Mouse (Mus musculus): Measurements from ENCODE around the gene Prl3c1. TPM values are rescaled to one million over a fixed set of nuclear protein-coding genes. Genes with fewer than 3 reads are reported as not detected.
"Not testable (repeated sequence)": the region's sequence is repeated elsewhere in the genome, so short reads cannot be mapped to it uniquely, and the experiment has no call there.

Gene Prl3c1
- not detected in 2 replicates for polyA plus RNA-seq (2014; fragmentation: Nextera tagmentation; extraction: Ambion mirVana)

- Histone ChIP-seq H3K4me2 (replicated peaks) (no peak within 1 kb of the TSS), H3K27ac (no peak within 1 kb of the TSS), H3K4me3 (replicated peaks; ENCODE audit: low read length) (no peak within 1 kb of the TSS), H3K36me3 (replicated peaks; ENCODE audit: control insufficient read depth, insufficient read depth) (no peaks in the 10 kb centered on the region), H3K9ac (no peak within 1 kb of the TSS), H3K4me1 (replicated peaks; ENCODE audit: control insufficient read depth, insufficient read depth, low read length) (no peaks in the 10 kb centered on the region), H3K9me3 (ENCODE audit: control insufficient read depth, low read length) (no peaks in the 10 kb centered on the region), H3K27me3 (ENCODE audit: control insufficient read depth, insufficient read depth, low read length) (no peaks in the 10 kb centered on the region)
- no peak for DNase-seq (ENCODE audit: low spot score)
- 93% methylated on average over 1 of the region's 1 CpGs for WGBS
- no peak for ATAC-seq (ENCODE audit: low FRiP score)
Measured at GRCm38 (mm10) chr13:27196359-27196758, at the start of gene Prl3c1. Gene Prl3c1, plus strand, starts transcription at chr13:27196659.

GRCm38 (mm10) chr13:27148264-27148663 is 48.2 kb upstream of the Prl3c1 start:
- DNase-seq (ENCODE audit: low spot score), result no peak
- Histone ChIP-seq H3K36me3 (replicated peaks; ENCODE audit: control insufficient read depth, insufficient read depth) (no peaks in the 10 kb centered on the region), H3K4me1 (replicated peaks; ENCODE audit: control insufficient read depth, insufficient read depth, low read length) (no peaks in the 10 kb centered on the region), H3K4me2 (replicated peaks) (no peak overlapping the region), H3K9me3 (ENCODE audit: control insufficient read depth, low read length) (no peaks in the 10 kb centered on the region), H3K27ac (no peak overlapping the region), H3K4me3 (replicated peaks; ENCODE audit: low read length) (no peak overlapping the region), H3K27me3 (ENCODE audit: control insufficient read depth, insufficient read depth, low read length) (no peaks in the 10 kb centered on the region), H3K9ac (no peak overlapping the region)
- no peak for ATAC-seq (ENCODE audit: low FRiP score)
- WGBS, result 75% methylated on average over 1 of the region's 1 CpGs

- not testable (repeated sequence) for H3K36me3 ChIP-seq (replicated peaks; ENCODE audit: control insufficient read depth, insufficient read depth); ATAC-seq (ENCODE audit: low FRiP score); H3K27me3 ChIP-seq (ENCODE audit: control insufficient read depth, insufficient read depth, low read length); H3K4me3 ChIP-seq (replicated peaks; ENCODE audit: low read length); H3K9me3 ChIP-seq (ENCODE audit: control insufficient read depth, low read length); H3K9ac ChIP-seq; DNase-seq (ENCODE audit: low spot score); H3K27ac ChIP-seq; H3K4me2 ChIP-seq (replicated peaks); H3K4me1 ChIP-seq (replicated peaks; ENCODE audit: control insufficient read depth, insufficient read depth, low read length)
- 95% methylated on average over 2 of the region's 3 CpGs for WGBS
Measured at GRCm38 (mm10) chr13:27156490-27156889, 40.0 kb upstream of the Prl3c1 start, which contains the start of gene Prl3d3. Gene Prl3d3, plus strand, starts transcription at chr13:27156790.

GRCm38 (mm10) chr13:27241547-27241946 is 45.1 kb downstream of the Prl3c1 start, which contains the start of gene Prl3b1:
Gene Prl3b1, plus strand, starts transcription at chr13:27241847.
- H3K4me1 ChIP-seq (replicated peaks; ENCODE audit: control insufficient read depth, insufficient read depth, low read length), result no peaks in the 10 kb centered on the region
- ATAC-seq (ENCODE audit: low FRiP score) (no peak), DNase-seq (ENCODE audit: low spot score) (no peak)
- H3K9me3 ChIP-seq (ENCODE audit: control insufficient read depth, low read length), result no peaks in the 10 kb centered on the region
- H3K27me3 ChIP-seq (ENCODE audit: control insufficient read depth, insufficient read depth, low read length), result no peaks in the 10 kb centered on the region
- no peak within 1 kb of the TSS for H3K9ac ChIP-seq
- no peaks in the 10 kb centered on the region for H3K36me3 ChIP-seq (replicated peaks; ENCODE audit: control insufficient read depth, insufficient read depth)
- H3K4me2 ChIP-seq (replicated peaks), result no peak within 1 kb of the TSS
- no peak within 1 kb of the TSS for H3K4me3 ChIP-seq (replicated peaks; ENCODE audit: low read length)
- 93% methylated on average over 1 of the region's 1 CpGs for WGBS
- H3K27ac ChIP-seq, result no peak within 1 kb of the TSS

Other genes starting within 250 kb of the Prl3c1 start
- 0.46 TPM in 1 of 2 replicates, not detected in the other for gene Prl, start 139.1 kb upstream of the Prl3c1 start, polyA plus RNA-seq (2014; fragmentation: Nextera tagmentation; extraction: Ambion mirVana)
- not detected in 2 replicates for gene Prl3d1, start 102.5 kb upstream of the Prl3c1 start, polyA plus RNA-seq (2014; fragmentation: Nextera tagmentation; extraction: Ambion mirVana)
- not detected in 2 replicates for gene Prl3d2, start 75.0 kb upstream of the Prl3c1 start, polyA plus RNA-seq (2014; fragmentation: Nextera tagmentation; extraction: Ambion mirVana)
- gene Prl3d3, start 39.9 kb upstream of the Prl3c1 start, polyA plus RNA-seq (2014; fragmentation: Nextera tagmentation; extraction: Ambion mirVana), result not detected in 2 replicates
- not detected in 2 replicates for gene Prl3b1, start 45.2 kb downstream of the Prl3c1 start, polyA plus RNA-seq (2014; fragmentation: Nextera tagmentation; extraction: Ambion mirVana)
- not detected in 2 replicates for gene Prl3a1, start 62.8 kb downstream of the Prl3c1 start, polyA plus RNA-seq (2014; fragmentation: Nextera tagmentation; extraction: Ambion mirVana)
- gene Prl6a1, start 116.0 kb downstream of the Prl3c1 start, polyA plus RNA-seq (2014; fragmentation: Nextera tagmentation; extraction: Ambion mirVana), result not detected in 2 replicates
- gene Prl8a2, start 149.0 kb downstream of the Prl3c1 start, polyA plus RNA-seq (2014; fragmentation: Nextera tagmentation; extraction: Ambion mirVana), result not detected in 2 replicates
- gene Prl2b1, start 194.2 kb downstream of the Prl3c1 start, polyA plus RNA-seq (2014; fragmentation: Nextera tagmentation; extraction: Ambion mirVana), result not detected in 2 replicates
- gene Prl8a6, start 242.0 kb downstream of the Prl3c1 start, polyA plus RNA-seq (2014; fragmentation: Nextera tagmentation; extraction: Ambion mirVana), result not detected in 2 replicates